Mouse (Mus musculus): Measurements from ENCODE around the gene Sun5. TPM values are rescaled to one million over a fixed set of nuclear protein-coding genes. Genes with fewer than 3 reads are reported as not detected.

The Sun5 gene
- not detected for total RNA-seq (2021)
- long read RNA-seq, experiment 1, result 0 reads
- long read RNA-seq, experiment 2, result 0 reads

GRCm38 (mm10) chr2:153870984-153871383 is at the start of gene Sun5:
Sun5 (minus strand) TSS chr2:153871084.
- no peak within 1 kb of the TSS for H3K4me3 ChIP-seq
- no peak for DNase-seq (ENCODE audit: extremely low spot score in 1 of 2, low spot score in 2 of 2)
- no peak for TF ChIP-seq CTCF (IDR thresholded peaks at IDR 0.05)
- H3K27ac ChIP-seq, result no peak within 1 kb of the TSS
- intact Hi-C loops (cut with DNase I), result no loop called here

- H3K27ac ChIP-seq, result no peak within 1 kb of the TSS
- intact Hi-C loops (cut with DNase I), result no loop called here
- TF ChIP-seq CTCF (IDR thresholded peaks at IDR 0.05), result no peak
- DNase-seq (ENCODE audit: extremely low spot score in 1 of 2, low spot score in 2 of 2), result no peak
- no peak within 1 kb of the TSS for H3K4me3 ChIP-seq
Observed at GRCm38 (mm10) chr2:153917930-153918329, 47.0 kb upstream of the Sun5 start, which contains the start of gene Bpifb3. Bpifb3 (plus strand) TSS chr2:153918230.

- DNase-seq (ENCODE audit: extremely low spot score in 1 of 2, low spot score in 2 of 2), result no peak
- Histone ChIP-seq H3K27ac (no peak overlapping the region), H3K4me3 (no peak overlapping the region)
- intact Hi-C loops (cut with DNase I), result no loop called here
- no peak for TF ChIP-seq CTCF (IDR thresholded peaks at IDR 0.05)
Observed at GRCm38 (mm10) chr2:153914151-153914550, 43.3 kb upstream of the Sun5 start.

GRCm38 (mm10) chr2:153906626-153907025 is 35.7 kb upstream of the Sun5 start:
- intact Hi-C loops (cut with DNase I), result no loop called here
- H3K4me3 ChIP-seq, result no peak overlapping the region
- no peak for TF ChIP-seq CTCF (IDR thresholded peaks at IDR 0.05)
- H3K27ac ChIP-seq, result no peak overlapping the region
- DNase-seq (ENCODE audit: extremely low spot score in 1 of 2, low spot score in 2 of 2), result no peak

- no peak for TF ChIP-seq CTCF (IDR thresholded peaks at IDR 0.05)
- no peak overlapping the region for H3K4me3 ChIP-seq
- intact Hi-C loops (cut with DNase I), result no loop called here
- no peak overlapping the region for H3K27ac ChIP-seq
- no peak for DNase-seq (ENCODE audit: extremely low spot score in 1 of 2, low spot score in 2 of 2)
Observed at GRCm38 (mm10) chr2:153902726-153903125, 31.8 kb upstream of the Sun5 start.

- Histone ChIP-seq H3K27ac (no peak within 1 kb of the TSS), H3K4me3 (no peak within 1 kb of the TSS)
- intact Hi-C loops (cut with DNase I), result no loop called here
- no peak for DNase-seq (ENCODE audit: extremely low spot score in 1 of 2, low spot score in 2 of 2)
- TF ChIP-seq CTCF (IDR thresholded peaks at IDR 0.05), result no peak
Observed at GRCm38 (mm10) chr2:153900088-153900487, 29.2 kb upstream of the Sun5 start, which contains the start of gene Bpifb6. Bpifb6 (plus strand) TSS chr2:153900388.

- H3K27ac ChIP-seq, result no peak overlapping the region
- no peak for TF ChIP-seq CTCF (IDR thresholded peaks at IDR 0.05)
- intact Hi-C loops (cut with DNase I), result no loop called here
- no peak overlapping the region for H3K4me3 ChIP-seq
- DNase-seq (ENCODE audit: extremely low spot score in 1 of 2, low spot score in 2 of 2), result no peak
Observed at GRCm38 (mm10) chr2:153899111-153899510, 28.2 kb upstream of the Sun5 start.

- no peak within 1 kb of the TSS for H3K27ac ChIP-seq
- intact Hi-C loops (cut with DNase I), result no loop called here
- DNase-seq (ENCODE audit: extremely low spot score in 1 of 2, low spot score in 2 of 2), result no peak
Observed at GRCm38 (mm10) chr2:153874745-153875144, 3.9 kb upstream of the Sun5 start, which contains the start of gene Bpifb2. Bpifb2 (plus strand) TSS chr2:153875045.

GRCm38 (mm10) chr2:153861960-153862359 is 8.9 kb downstream of the Sun5 start:
- Histone ChIP-seq H3K4me3 (no peak overlapping the region), H3K27ac (no peak overlapping the region)
- intact Hi-C loops (cut with DNase I), result no loop called here
- TF ChIP-seq CTCF (IDR thresholded peaks at IDR 0.05), result no peak
- DNase-seq (ENCODE audit: extremely low spot score in 1 of 2, low spot score in 2 of 2), result no peak

More at GRCm38 (mm10) chr2:153874745-153875144, 3.9 kb upstream of the Sun5 start, which contains the start of gene Bpifb2:
- no peak within 1 kb of the TSS for H3K4me3 ChIP-seq
- no peak for TF ChIP-seq CTCF (IDR thresholded peaks at IDR 0.05)

GRCm38 (mm10) chr2:153860715-153861114 is 10.2 kb downstream of the Sun5 start:
- intact Hi-C loops (cut with DNase I), result no loop called here
- TF ChIP-seq CTCF (IDR thresholded peaks at IDR 0.05), result no peak
- no peak for DNase-seq (ENCODE audit: extremely low spot score in 1 of 2, low spot score in 2 of 2)
- Histone ChIP-seq H3K27ac (no peak overlapping the region), H3K4me3 (no peak overlapping the region)

GRCm38 (mm10) chr2:153860315-153860714 is 10.6 kb downstream of the Sun5 start:
- no peak overlapping the region for H3K27ac ChIP-seq

GRCm38 (mm10) chr2:153859581-153859980 is 11.3 kb downstream of the Sun5 start:
- TF ChIP-seq CTCF (IDR thresholded peaks at IDR 0.05), result no peak
- Histone ChIP-seq H3K4me3 (no peak overlapping the region), H3K27ac (no peak overlapping the region)
- intact Hi-C loops (cut with DNase I), result no loop called here
- DNase-seq (ENCODE audit: extremely low spot score in 1 of 2, low spot score in 2 of 2), result no peak

More at GRCm38 (mm10) chr2:153860315-153860714, 10.6 kb downstream of the Sun5 start:
- DNase-seq (ENCODE audit: extremely low spot score in 1 of 2, low spot score in 2 of 2), result no peak
- no peak for TF ChIP-seq CTCF (IDR thresholded peaks at IDR 0.05)
- H3K4me3 ChIP-seq, result no peak overlapping the region
- intact Hi-C loops (cut with DNase I), result no loop called here

- Histone ChIP-seq H3K4me3 (no peak overlapping the region), H3K27ac (no peak overlapping the region)
- intact Hi-C loops (cut with DNase I), result loop anchor here (5.0 kb wide), 2 partner anchors 46 to 79 kb away; no protein-coding TSS in a partner anchor
- DNase-seq (ENCODE audit: extremely low spot score in 1 of 2, low spot score in 2 of 2), result no peak
- no peak for TF ChIP-seq CTCF (IDR thresholded peaks at IDR 0.05)
Observed at GRCm38 (mm10) chr2:153853544-153853943, 17.3 kb downstream of the Sun5 start.
